Mouse (Mus musculus): ENCODE results near the gene Eloa.

GRCm38 (mm10) chr4:136035078-136035477 lies 13.5 kb upstream of the Eloa start:
- TF ChIP-seq CTCF (conservative IDR thresholded peaks at IDR 0.05; ENCODE audit: low read length) (no peak), NANOG (IDR thresholded peaks at IDR 0.05; ENCODE audit: borderline replicate concordance, low read length) (no peak), POU5F1 (IDR thresholded peaks at IDR 0.05; ENCODE audit: borderline replicate concordance, low read length) (no peak)

All from E14TG2a.4 (cell line).